Mouse (Mus musculus): ENCODE measurements around the gene Crygb.
"Not testable (repeated sequence)": the region's sequence is repeated elsewhere in the genome, so short reads cannot be mapped to it uniquely, and the experiment has no call there.

Gene Crygb

GRCm38 (mm10) chr1:65073589-65073988, 8.5 kb downstream of the Crygb start, which contains the start of gene Crygc:
Gene Crygc, minus strand, starts transcription at chr1:65073689.
- DNase-seq (ENCODE audit: low read depth, low spot score) = no peak

DNA sequence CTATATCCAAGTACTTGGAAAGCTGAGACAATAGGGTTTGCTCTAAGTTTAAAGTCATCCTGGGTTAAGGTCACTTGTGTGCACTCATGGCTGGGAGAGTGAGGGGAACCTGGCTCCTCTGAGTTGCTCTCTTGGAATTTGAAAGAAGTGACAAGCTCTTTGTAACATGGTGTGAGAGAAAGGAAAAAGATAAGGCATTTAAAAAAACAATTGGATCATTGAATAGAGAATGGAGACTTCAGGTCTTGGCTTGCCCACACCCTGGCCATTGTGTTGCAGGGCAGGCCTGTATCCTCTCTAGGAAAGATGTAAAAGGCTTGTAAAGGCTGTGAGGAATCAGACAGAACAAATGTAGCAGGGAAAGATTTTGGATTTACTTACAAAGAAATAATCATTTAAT, 14.2 kb downstream of the Crygb start:
- no peak for DNase-seq (ENCODE audit: low read depth, low spot score)

DNA sequence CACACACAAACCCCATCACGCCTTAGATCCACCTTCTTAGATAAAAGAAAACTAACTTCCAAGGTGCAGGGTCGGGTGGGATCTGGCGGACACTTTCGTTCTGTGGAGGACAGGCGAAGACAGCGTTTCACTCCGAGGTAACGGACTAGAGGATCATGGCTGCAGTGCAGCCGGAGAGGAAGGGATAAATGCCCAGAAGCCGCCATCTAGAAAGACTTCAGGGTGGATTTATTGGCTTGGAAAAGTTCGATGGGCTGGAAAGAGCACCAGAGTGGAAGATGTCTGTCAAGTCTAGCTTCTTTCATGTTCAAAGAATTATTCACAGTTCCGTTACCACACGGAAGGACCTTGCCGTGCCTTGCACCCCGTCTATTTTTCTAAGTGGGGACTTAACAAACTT, 17.9 kb downstream of the Crygb start:
- no peak for DNase-seq (ENCODE audit: low read depth, low spot score)

GRCm38 (mm10) chr1:65063352-65063751, 18.7 kb downstream of the Crygb start, which contains the start of gene Crygd:
Gene Crygd, minus strand, starts transcription at chr1:65063452.
- DNase-seq (ENCODE audit: low read depth, low spot score) = no peak

GRCm38 (mm10) chr1:65052140-65052539, 29.9 kb downstream of the Crygb start:
- DNase-seq (ENCODE audit: low read depth, low spot score) = no peak

DNA sequence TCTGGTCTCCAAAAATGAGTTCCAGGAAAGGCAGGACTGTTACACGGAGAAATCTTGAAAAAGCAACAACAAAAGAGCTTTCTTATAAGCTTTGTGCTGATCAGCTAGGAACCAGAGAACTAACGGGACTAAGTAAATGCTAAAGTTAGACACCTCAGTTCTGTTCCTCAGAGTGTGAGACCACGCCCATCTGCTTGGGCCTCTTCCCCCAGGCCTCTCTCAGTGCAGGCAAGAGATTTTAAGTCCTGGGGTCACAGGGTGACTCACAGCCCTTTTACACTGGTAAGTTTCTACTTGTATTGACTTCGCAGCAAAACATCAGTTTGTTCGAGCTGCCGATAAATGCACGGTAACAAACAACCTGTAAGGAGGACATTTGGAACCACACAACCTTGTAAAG, 30.4 kb downstream of the Crygb start:
- DNase-seq (ENCODE audit: low read depth, low spot score) = no peak

DNA sequence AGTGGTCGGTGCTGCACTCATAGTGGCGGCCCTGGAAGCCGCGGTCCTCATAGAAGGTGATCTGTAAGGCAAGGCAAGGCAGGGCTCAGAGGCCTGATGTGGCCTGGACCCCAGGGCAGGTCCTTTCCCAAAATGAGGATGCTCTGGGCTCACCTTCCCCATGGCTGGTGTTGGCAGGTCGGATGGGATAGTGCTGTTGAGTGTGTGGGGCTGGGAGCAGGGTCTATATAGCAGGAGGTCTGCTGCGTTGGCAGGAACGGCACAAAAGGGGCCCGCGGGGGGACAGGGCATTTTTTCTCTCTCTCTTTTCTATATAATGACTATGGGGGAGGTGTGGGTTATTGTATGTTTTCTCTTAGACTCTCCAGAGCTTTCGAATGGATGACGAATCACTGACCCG, 31.1 kb downstream of the Crygb start, which contains the start of gene Cryge:
Cryge (minus strand) TSS at position 198 of the 400 bp plus-strand sequence.
- not testable (repeated sequence) for DNase-seq (ENCODE audit: low read depth, low spot score)

DNA sequence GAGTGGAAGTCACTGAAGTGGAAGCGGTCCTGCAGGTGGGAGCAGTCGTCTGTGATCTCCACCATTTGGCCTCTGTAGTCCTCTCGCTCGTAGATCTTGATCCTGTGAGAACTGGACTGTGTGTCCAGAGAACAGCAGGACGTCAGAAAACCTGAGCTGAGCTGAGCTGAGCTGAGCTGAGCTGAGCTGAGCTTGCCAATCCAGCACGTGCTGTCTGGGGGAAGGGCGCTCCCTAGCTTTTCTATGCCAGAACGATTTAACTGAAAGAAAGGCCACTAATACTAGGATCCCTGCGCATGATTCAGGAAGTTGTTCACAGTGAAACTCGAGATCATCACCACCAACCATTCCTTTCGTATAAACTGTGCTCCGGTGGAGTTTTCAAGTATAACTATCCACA, 33.3 kb downstream of the Crygb start:
- no peak for DNase-seq (ENCODE audit: low read depth, low spot score)

- DNase-seq (ENCODE audit: low read depth, low spot score) = no peak
Observed at GRCm38 (mm10) chr1:65046401-65047109, 35.5 kb downstream of the Crygb start.

DNA sequence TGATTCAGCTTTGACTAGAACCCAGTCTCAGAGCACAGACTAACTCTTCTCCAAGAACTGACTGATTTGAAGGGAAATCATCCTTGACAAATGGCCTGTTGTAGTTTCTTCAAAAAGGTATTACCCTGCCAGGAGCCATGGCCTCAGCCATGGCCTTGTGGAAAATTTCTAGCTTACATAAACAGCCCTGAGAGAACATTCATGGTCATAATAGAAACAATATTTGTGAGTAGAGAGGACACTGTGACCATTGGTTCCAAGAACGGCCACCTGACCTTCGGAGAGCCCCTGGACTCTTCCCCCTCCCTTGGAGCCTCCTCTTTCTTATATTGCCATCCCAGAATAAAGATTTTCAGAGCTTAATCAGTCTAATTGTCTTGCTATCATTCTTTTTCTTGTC, 38.7 kb downstream of the Crygb start:
- no peak for DNase-seq (ENCODE audit: low read depth, low spot score)

- no peak for DNase-seq (ENCODE audit: low read depth, low spot score)
Observed at GRCm38 (mm10) chr1:65041837-65042236, 40.3 kb downstream of the Crygb start.

GRCm38 (mm10) chr1:65040806-65041205, 41.3 kb downstream of the Crygb start:
- no peak for DNase-seq (ENCODE audit: low read depth, low spot score)

- DNase-seq (ENCODE audit: low read depth, low spot score) = no peak
Observed at GRCm38 (mm10) chr1:65039679-65040078, 42.4 kb downstream of the Crygb start.

DNA sequence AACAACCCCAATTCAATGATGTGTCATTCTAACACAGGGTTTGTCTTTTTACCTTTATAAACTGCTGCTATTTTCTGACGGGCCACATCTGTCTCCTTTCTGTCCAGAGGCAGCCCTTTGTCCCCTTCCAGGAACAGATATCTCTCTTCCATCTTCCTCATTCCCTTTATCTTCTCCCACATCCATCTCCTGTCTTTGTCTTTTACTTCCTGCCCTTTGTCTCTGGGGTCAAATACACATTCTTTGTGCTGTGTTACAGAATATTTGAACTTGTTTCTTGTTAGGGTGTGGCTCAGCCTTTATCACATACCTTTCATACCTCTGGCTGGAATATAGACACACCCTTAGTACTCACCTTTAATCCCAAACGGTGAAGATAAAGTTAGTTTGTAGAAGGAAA, 44.5 kb downstream of the Crygb start:
- DNase-seq (ENCODE audit: low read depth, low spot score) = no peak

- DNase-seq (ENCODE audit: low read depth, low spot score) = no peak
Observed at GRCm38 (mm10) chr1:65035513-65035912, 46.6 kb downstream of the Crygb start.

DNA sequence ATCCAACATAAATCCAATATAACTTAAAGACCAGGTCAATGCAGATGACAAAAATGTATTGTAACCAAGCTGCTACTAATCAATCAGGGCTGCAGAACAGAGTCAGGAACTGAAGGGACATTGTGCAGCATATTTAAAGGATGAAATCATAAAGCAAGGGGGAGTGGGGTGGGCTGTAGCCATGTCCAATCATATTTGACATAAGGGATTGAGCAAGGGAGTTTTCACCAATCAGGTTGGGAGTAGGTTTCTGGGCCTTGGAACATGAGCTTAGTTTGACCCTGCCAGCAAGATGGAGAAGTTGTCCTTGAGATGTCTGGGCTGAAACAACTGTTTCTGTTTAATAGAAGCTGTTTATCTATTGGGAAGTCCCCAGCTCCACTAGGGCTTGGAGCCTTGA, 49.4 kb downstream of the Crygb start, which contains the start of gene Akr1cl:
Akr1cl (minus strand) TSS at position 119 of the 400 bp plus-strand sequence.
- no peak for DNase-seq (ENCODE audit: low read depth, low spot score)

All from mesoderm, embryonic 11.5 days (tissue).